Mouse (Mus musculus) liver, postnatal 0 days (tissue): ENCODE measurements around the gene Gnb1. TPM values are rescaled to one million over a fixed set of nuclear protein-coding genes. Genes with fewer than 3 reads are reported as not detected.
A peak's percentile ranks its signal among the peaks of the same experiment; 100 is the strongest.

ENCODE experiments used
- ATAC-seq: fragments of 200-750 bp; cut with Nextera tagmentation; 2 replicates; pipeline ENCODE4 v1.8.0; 2017; ENCODE audit warnings: mild to moderate bottlenecking, moderate library complexity
- DNase-seq: peaks from one replicate; pipeline ENCODE4 v3.0.0-alpha.2; 2016
- H3K27ac ChIP-seq: fragments of 300-500 bp; sonication (generic); 2 replicates; pipeline ENCODE4 v1.5.1; 2014; ENCODE audit warnings: antibody characterized with exemption, moderate library complexity, mild to moderate bottlenecking, low read depth
- H3K27me3 ChIP-seq: fragments of 300-500 bp; sonication (generic); 2 replicates; pipeline ENCODE4 v1.6.1; 2014; ENCODE audit warnings: low read length, control low read depth, mixed read lengths; ENCODE audit not compliant: insufficient read depth
- H3K36me3 ChIP-seq: fragments of 300-500 bp; sonication (generic); replicated peaks from 2 replicates; pipeline ENCODE4 v1.6.1; 2014; ENCODE audit warnings: mild to moderate bottlenecking, control low read depth, low read length, moderate library complexity, mixed read lengths; ENCODE audit not compliant: insufficient read depth
- H3K4me1 ChIP-seq: fragments of 300-500 bp; sonication (generic); 2 replicates; pipeline ENCODE4 v1.6.1; 2014; ENCODE audit warnings: antibody characterized with exemption, mild to moderate bottlenecking, control low read depth; ENCODE audit not compliant: insufficient read depth
- H3K4me2 ChIP-seq: fragments of 300-500 bp; sonication (generic); 2 replicates; pipeline ENCODE4 v1.6.1; 2014; ENCODE audit warnings: low read depth, mild to moderate bottlenecking, low read length, moderate library complexity, mixed read lengths
- H3K4me3 ChIP-seq: fragments of 300-500 bp; sonication (generic); 2 replicates; pipeline ENCODE4 v1.5.1; 2014; ENCODE audit warnings: low read depth, low read length
- H3K9ac ChIP-seq: fragments of 300-500 bp; sonication (generic); replicated peaks from 2 replicates; pipeline ENCODE4 v1.6.1; 2014; ENCODE audit warnings: mild to moderate bottlenecking, moderate library complexity
- H3K9me3 ChIP-seq: fragments of 300-500 bp; sonication (generic); 2 replicates; pipeline ENCODE4 v1.6.1; 2016; ENCODE audit warnings: mild to moderate bottlenecking, control low read depth, low read length, mixed read lengths
- CTCF ChIP-seq: sonication (generic); IDR thresholded peaks from 2 replicates; pipeline ENCODE4 v1.5.1; 2016; ENCODE audit warnings: antibody characterized with exemption, low read depth
- EP300 ChIP-seq: IDR thresholded peaks from 2 replicates; pipeline ENCODE4 v1.6.1; 2016; ENCODE audit warnings: antibody characterized with exemption, low read depth, mild to moderate bottlenecking
- WGBS: fragments of 180-500 bp; shearing (Covaris S2); extraction: QIAGEN DNeasy Blood & Tissue Kit; methylation state at CpG from one replicate; pipeline ENCODE4 v1.1.7; 2014; ENCODE audit not compliant: insufficient replicate concordance; 5-methylcytosine and 5-hydroxymethylcytosine counted together
- polyA plus RNA-seq: library from polyadenylated mRNA; unstranded; fragments of >200 nt; fragmentation: Nextera tagmentation; extraction: Ambion mirVana; gene quantifications from 2 replicates; pipeline ENCODE4 v1.2.1, GENCODE M21; 2015

Gene Gnb1
- polyA plus RNA-seq, 1 experiment from 2014 or later: 88.4 TPM

- H3K36me3 ChIP-seq: 0 out of 2 replicates have a peak, but pooled peaks cover 7% of the 10 kb centered on the region
- H3K9me3 ChIP-seq: no peaks in the 10 kb centered on the region
- DNase-seq (no peak), ATAC-seq (no peak)
- WGBS: 79% methylated on average over 7 of the region's 7 CpGs
- no peak overlapping the region for H3K27ac ChIP-seq
- no peak for TF ChIP-seq EP300
- TF ChIP-seq CTCF: no peak
- H3K4me2 ChIP-seq: no peak overlapping the region
- H3K9ac ChIP-seq: no peak overlapping the region
- no peaks in the 10 kb centered on the region for H3K4me1 ChIP-seq
- no peaks in the 10 kb centered on the region for H3K27me3 ChIP-seq
- no peak overlapping the region for H3K4me3 ChIP-seq
Measured at GRCm38 (mm10) chr4:155522327-155522726, 31.2 kb downstream of the Gnb1 start.

- H3K27ac ChIP-seq: no peak overlapping the region
- no peak for TF ChIP-seq EP300
- no peak for TF ChIP-seq CTCF
- no peak overlapping the region for H3K4me2 ChIP-seq
- no peaks in the 10 kb centered on the region for H3K9me3 ChIP-seq
- 67% methylated on average over 5 of the region's 5 CpGs for WGBS
- H3K36me3 ChIP-seq: peaks cover 23% of the 10 kb centered on the region
- H3K9ac ChIP-seq: no peak overlapping the region
- H3K27me3 ChIP-seq: no peaks in the 10 kb centered on the region
- no peak for DNase-seq
- H3K4me1 ChIP-seq: no peaks in the 10 kb centered on the region
- no peak overlapping the region for H3K4me3 ChIP-seq
- ATAC-seq: no peak
Measured at GRCm38 (mm10) chr4:155525751-155526150, 34.6 kb downstream of the Gnb1 start.

- H3K27me3 ChIP-seq: no peaks in the 10 kb centered on the region
- 61% methylated on average over 3 of the region's 3 CpGs for WGBS
- H3K27ac ChIP-seq: no peak overlapping the region
- no peaks in the 10 kb centered on the region for H3K4me1 ChIP-seq
- H3K9ac ChIP-seq: no peak overlapping the region
- H3K4me3 ChIP-seq: no peak overlapping the region
- peaks cover 38% of the 10 kb centered on the region for H3K36me3 ChIP-seq
- no peak for ATAC-seq
- TF ChIP-seq CTCF (no peak), EP300 (no peak)
- DNase-seq: no peak
- H3K4me2 ChIP-seq: no peak overlapping the region
- no peaks in the 10 kb centered on the region for H3K9me3 ChIP-seq
Measured at GRCm38 (mm10) chr4:155529294-155529693, 38.1 kb downstream of the Gnb1 start.

GRCm38 (mm10) chr4:155549993-155550392 lies 58.8 kb downstream of the Gnb1 start:
- DNase-seq (no peak), ATAC-seq (no peak)
- Histone ChIP-seq H3K4me2 (no peak overlapping the region), H3K9me3 (no peaks in the 10 kb centered on the region), H3K27me3 (no peaks in the 10 kb centered on the region), H3K4me3 (no peak overlapping the region), H3K36me3 (peaks cover 54% of the 10 kb centered on the region), H3K27ac (0 out of 2 replicates have a peak overlapping the region, but pooled peaks have one; percentile 4), H3K9ac (no peak overlapping the region), H3K4me1 (no peaks in the 10 kb centered on the region; the same call in 1 of the 2 replicates)
- no peak for TF ChIP-seq EP300
- TF ChIP-seq CTCF: no peak
- WGBS: 74% methylated on average over 7 of the region's 7 CpGs

GRCm38 (mm10) chr4:155550446-155550845 lies 59.3 kb downstream of the Gnb1 start:
- 46% methylated on average over 2 of the region's 2 CpGs for whole genome bisulfite sequencing
- ATAC-seq (no peak), DNase-seq (no peak)
- H3K36me3 ChIP-seq: peaks cover 55% of the 10 kb centered on the region
- no peaks in the 10 kb centered on the region for H3K27me3 ChIP-seq
- H3K4me1 ChIP-seq: no peaks in the 10 kb centered on the region; the same call in 1 of the 2 replicates
- TF ChIP-seq CTCF: no peak
- TF ChIP-seq EP300: no peak
- H3K4me2 ChIP-seq: no peak overlapping the region
- H3K27ac ChIP-seq: 0 out of 2 replicates have a peak overlapping the region, but pooled peaks have one; percentile 4
- no peak overlapping the region for H3K9ac ChIP-seq
- no peaks in the 10 kb centered on the region for H3K9me3 ChIP-seq
- no peak overlapping the region for H3K4me3 ChIP-seq

- 87% methylated on average over 4 of the region's 4 CpGs for WGBS
Measured at GRCm38 (mm10) chr4:155551073-155551472, 59.9 kb downstream of the Gnb1 start.

GRCm38 (mm10) chr4:155552917-155553532 lies 61.9 kb downstream of the Gnb1 start:
- no peak overlapping the region for H3K4me3 ChIP-seq
- no peak overlapping the region for H3K27ac ChIP-seq
- no peak for TF ChIP-seq EP300
- TF ChIP-seq CTCF: no peak
- H3K9ac ChIP-seq: no peak overlapping the region
- ATAC-seq (no peak), DNase-seq (no peak)
- no peaks in the 10 kb centered on the region for H3K9me3 ChIP-seq
- peaks cover 62% of the 10 kb centered on the region for H3K36me3 ChIP-seq
- no peaks in the 10 kb centered on the region; the same call in 1 of the 2 replicates for H3K4me1 ChIP-seq
- H3K4me2 ChIP-seq: no peak overlapping the region
- WGBS: 86% methylated on average over 6 of the region's 6 CpGs
- no peaks in the 10 kb centered on the region for H3K27me3 ChIP-seq

More at GRCm38 (mm10) chr4:155551073-155551472, 59.9 kb downstream of the Gnb1 start:
- DNase-seq (no peak), ATAC-seq (no peak)
- Histone ChIP-seq H3K9ac (no peak overlapping the region), H3K27ac (peak overlapping the region; percentile 4; the same call in 1 of the 2 replicates), H3K36me3 (peaks cover 57% of the 10 kb centered on the region), H3K4me3 (no peak overlapping the region), H3K4me2 (no peak overlapping the region), H3K9me3 (no peaks in the 10 kb centered on the region), H3K27me3 (no peaks in the 10 kb centered on the region), H3K4me1 (no peaks in the 10 kb centered on the region; the same call in 1 of the 2 replicates)
- TF ChIP-seq EP300 (no peak), CTCF (no peak)
